Mouse (Mus musculus): ENCODE data around the gene Sla2. TPM values are rescaled to one million over a fixed set of nuclear protein-coding genes. Genes with fewer than 3 reads are reported as not detected.
"Not testable (repeated sequence)": the region's sequence is repeated elsewhere in the genome, so short reads cannot be mapped to it uniquely, and the experiment has no call there.

The Sla2 gene
- polyA plus RNA-seq (2015; fragmentation: Nextera tagmentation; extraction: Ambion mirVana), result 0.15 and 0.27 TPM in 2 replicates

DNA sequence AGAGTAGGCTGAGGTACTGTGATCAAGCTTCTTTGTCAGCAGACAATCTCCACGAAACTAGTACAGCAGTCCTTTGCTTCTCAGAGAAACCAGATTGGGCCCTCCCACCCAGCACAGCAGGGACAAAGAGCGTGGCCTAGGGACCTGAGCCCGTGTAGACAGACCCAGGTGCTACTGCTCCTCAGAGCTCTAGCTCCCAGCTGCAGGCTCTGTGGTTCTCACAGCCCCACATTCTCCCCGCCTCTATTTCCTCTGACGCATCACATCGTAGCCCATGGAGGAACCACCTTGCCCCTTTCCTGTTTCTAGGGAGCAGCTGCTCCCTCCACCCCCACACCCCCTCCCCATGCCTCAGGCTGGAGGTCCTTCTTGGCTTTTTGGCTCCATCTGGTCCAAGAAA is at the start of gene Sla2:
TSS of gene Sla2 (minus strand) at position 176 of the 400 bp plus-strand sequence.
- H3K27ac ChIP-seq, result no peak within 1 kb of the TSS
- H3K36me3 ChIP-seq, result no peaks in the 10 kb centered on the region
- no peak for ATAC-seq
- H3K9me3 ChIP-seq, result no peaks in the 10 kb centered on the region
- H3K4me1 ChIP-seq (replicated peaks), result peaks cover 3% of the 10 kb centered on the region
- H3K4me2 ChIP-seq (replicated peaks), result no peak within 1 kb of the TSS
- H3K4me3 ChIP-seq (replicated peaks), result no peak within 1 kb of the TSS
- H3K9ac ChIP-seq (replicated peaks), result no peak within 1 kb of the TSS
- no peaks in the 10 kb centered on the region for H3K27me3 ChIP-seq
- WGBS, result 75% methylated on average over 6 of the region's 6 CpGs

DNA sequence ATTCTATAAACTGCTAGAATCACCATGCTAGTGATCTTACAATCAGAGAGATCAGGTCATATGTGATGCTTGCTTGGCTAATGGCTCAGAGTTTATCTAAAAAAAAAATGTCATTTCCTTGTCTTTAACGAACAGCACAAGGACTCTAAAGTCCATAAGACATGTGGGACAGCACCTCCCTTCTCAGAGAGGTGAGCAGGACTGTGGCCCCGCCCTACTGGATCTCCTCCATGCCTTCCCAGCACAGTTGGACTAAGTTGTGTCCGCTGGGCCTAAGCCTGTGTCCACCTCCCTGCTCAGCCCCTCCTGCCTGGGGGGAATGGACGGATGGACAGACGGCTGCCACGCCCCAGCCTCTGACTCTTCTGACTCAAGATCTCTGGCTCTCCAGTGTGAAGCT is 48.0 kb upstream of the Sla2 start:
- Histone ChIP-seq H3K27me3 (no peaks in the 10 kb centered on the region), H3K4me3 (replicated peaks) (no peak overlapping the region), H3K27ac (no peak overlapping the region), H3K9ac (replicated peaks) (no peak overlapping the region), H3K36me3 (peaks cover 40% of the 10 kb centered on the region), H3K4me2 (replicated peaks) (no peak overlapping the region), H3K9me3 (no peaks in the 10 kb centered on the region), H3K4me1 (replicated peaks) (no peaks in the 10 kb centered on the region)
- no peak for ATAC-seq
- 84% methylated on average over 6 of the region's 6 CpGs for WGBS

DNA sequence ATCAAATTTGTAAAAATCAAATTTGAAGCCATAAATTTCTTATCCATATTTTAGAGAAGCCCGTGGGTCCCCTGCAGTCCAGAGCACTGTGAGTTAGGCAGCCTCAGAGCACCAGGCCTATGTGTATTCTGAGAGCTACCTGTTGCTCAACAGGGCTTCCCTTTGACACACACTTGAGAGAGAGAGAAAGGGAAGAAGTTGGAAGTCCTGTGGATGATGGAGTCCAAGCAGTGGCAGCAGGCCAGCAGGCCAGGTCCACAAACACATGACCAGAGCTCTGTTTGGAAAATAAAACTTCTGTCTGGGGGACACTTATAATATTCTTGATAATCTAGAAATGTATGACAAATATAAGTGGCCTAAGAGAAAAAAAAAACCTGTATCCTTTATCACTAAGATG is 46.4 kb upstream of the Sla2 start:
- ATAC-seq, result no peak
- Histone ChIP-seq H3K4me2 (replicated peaks) (no peak overlapping the region), H3K4me1 (replicated peaks) (no peaks in the 10 kb centered on the region), H3K9me3 (no peaks in the 10 kb centered on the region), H3K9ac (replicated peaks) (no peak overlapping the region), H3K27ac (no peak overlapping the region), H3K36me3 (peaks cover 48% of the 10 kb centered on the region), H3K27me3 (no peaks in the 10 kb centered on the region), H3K4me3 (replicated peaks) (no peak overlapping the region)
- WGBS, result 84% methylated on average over 1 of the region's 1 CpGs

DNA sequence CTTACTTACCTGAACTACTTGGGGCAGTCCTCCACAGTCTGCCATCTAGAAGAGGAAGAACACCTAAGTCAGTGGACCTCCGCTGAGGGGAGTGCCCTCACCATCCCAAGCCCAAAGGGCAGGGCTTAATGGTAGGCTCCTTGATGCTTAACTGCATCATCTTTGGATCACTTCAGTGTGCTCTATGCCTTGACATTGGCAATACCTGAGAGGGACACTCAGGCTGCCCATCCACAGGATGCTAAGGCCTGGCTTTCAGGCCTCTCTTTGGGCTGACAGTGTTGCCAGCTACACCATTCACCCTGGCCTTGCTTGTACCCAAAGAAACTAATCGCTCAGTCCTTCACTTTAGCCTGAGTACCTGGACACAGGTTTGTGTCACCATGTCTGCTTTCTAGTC is 44.4 kb upstream of the Sla2 start:
- H3K27me3 ChIP-seq, result no peaks in the 10 kb centered on the region
- H3K9me3 ChIP-seq, result no peaks in the 10 kb centered on the region
- no peak overlapping the region for H3K27ac ChIP-seq
- no peak overlapping the region for H3K9ac ChIP-seq (replicated peaks)
- peaks cover under 1% of the 10 kb centered on the region; the same call in 1 of the 2 replicates for H3K4me1 ChIP-seq (replicated peaks)
- 91% methylated on average over 2 of the region's 2 CpGs for WGBS
- no peak overlapping the region for H3K4me3 ChIP-seq (replicated peaks)
- ATAC-seq, result no peak
- H3K4me2 ChIP-seq (replicated peaks), result no peak overlapping the region
- peaks cover 50% of the 10 kb centered on the region for H3K36me3 ChIP-seq

DNA sequence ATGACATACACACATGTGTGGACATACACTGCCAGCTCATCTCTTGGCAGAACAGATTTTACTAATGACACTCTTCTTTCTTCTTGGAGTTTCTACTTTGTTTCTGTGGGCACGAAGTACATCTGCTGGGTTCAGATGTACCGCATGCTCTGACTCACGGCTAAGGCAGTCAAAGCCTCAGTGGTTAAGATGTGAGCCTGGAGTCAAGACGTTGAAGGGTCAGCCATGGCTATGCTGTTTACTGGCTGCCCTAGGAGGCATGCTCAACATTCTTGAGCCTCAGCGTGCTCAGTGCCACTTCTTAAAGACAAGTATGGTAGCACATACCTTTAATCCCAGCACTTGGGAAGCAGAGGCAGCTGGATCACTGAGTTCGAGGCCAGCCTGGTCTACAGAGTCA is 43.6 kb upstream of the Sla2 start:
- no peak overlapping the region for H3K4me3 ChIP-seq (replicated peaks)
- H3K4me2 ChIP-seq (replicated peaks), result no peak overlapping the region
- 90% methylated on average over 6 of the region's 6 CpGs for WGBS
- no peaks in the 10 kb centered on the region for H3K9me3 ChIP-seq
- no peak overlapping the region for H3K27ac ChIP-seq
- no peak overlapping the region for H3K9ac ChIP-seq (replicated peaks)
- peaks cover 51% of the 10 kb centered on the region for H3K36me3 ChIP-seq
- H3K4me1 ChIP-seq (replicated peaks), result peaks cover 4% of the 10 kb centered on the region; the same call in 1 of the 2 replicates
- H3K27me3 ChIP-seq, result no peaks in the 10 kb centered on the region
- no peak for ATAC-seq

DNA sequence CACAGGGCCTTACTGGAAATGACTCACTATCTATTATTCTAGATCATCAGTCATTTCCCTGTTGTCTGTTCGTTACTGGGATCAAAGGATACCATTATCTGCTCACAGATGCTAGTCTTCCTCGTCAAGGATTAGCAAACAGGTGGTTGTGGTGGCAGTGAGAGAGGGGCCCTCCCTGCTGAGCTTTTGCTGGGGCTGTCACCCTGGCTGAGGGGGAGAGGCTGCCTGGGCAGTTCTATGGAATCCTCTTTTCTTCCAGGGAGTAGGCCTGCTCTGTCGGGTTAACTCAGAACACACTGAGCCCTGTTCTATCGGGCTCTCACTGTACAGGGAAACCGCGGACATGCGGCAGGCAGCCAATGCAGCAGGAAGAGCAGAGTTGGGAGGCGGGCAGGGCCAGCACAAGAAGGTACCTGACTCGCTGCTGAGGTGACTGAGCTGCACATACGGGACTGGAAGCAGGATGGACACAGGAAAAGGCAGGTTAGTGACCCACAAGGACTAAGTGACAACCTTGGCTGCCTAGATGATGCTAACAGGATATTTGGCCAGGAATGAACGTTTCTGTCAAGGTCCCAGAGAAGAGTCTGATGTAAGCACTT is 42.6 kb upstream of the Sla2 start:
- WGBS, result 64% methylated on average over 11 of the region's 11 CpGs
- Histone ChIP-seq H3K36me3 (peaks cover 47% of the 10 kb centered on the region), H3K4me2 (replicated peaks) (no peak overlapping the region), H3K4me1 (replicated peaks) (peaks cover 4% of the 10 kb centered on the region; the same call in 1 of the 2 replicates), H3K9ac (replicated peaks) (no peak overlapping the region), H3K4me3 (replicated peaks) (no peak overlapping the region), H3K9me3 (no peaks in the 10 kb centered on the region), H3K27me3 (no peaks in the 10 kb centered on the region), H3K27ac (no peak overlapping the region)
- no peak for ATAC-seq

DNA sequence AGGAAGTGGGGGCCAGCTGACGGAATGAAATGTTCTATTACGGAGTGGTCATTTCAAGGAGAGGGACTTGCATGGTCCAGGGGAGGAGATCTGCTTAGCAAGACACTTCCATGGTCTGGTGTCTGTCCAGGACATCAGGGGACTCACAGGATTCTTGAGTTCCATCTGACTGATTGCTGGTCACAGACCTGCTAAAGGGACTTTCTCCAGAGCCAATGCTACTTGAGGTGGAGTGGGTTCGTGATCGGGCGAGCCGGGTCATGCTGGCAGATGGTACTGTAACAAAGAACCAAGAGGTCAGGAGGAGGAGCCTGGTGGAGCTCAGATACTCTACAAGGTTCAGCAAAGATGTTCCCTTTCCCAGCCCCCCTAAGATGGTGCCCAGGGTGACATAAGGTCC is 41.6 kb upstream of the Sla2 start:
- Histone ChIP-seq H3K4me3 (replicated peaks) (no peak overlapping the region), H3K9me3 (no peaks in the 10 kb centered on the region), H3K36me3 (peaks cover 47% of the 10 kb centered on the region), H3K27ac (no peak overlapping the region), H3K4me2 (replicated peaks) (no peak overlapping the region), H3K27me3 (no peaks in the 10 kb centered on the region), H3K4me1 (replicated peaks) (peaks cover 4% of the 10 kb centered on the region; the same call in 1 of the 2 replicates), H3K9ac (replicated peaks) (no peak overlapping the region)
- 97% methylated on average over 6 of the region's 6 CpGs for WGBS
- ATAC-seq, result no peak

DNA sequence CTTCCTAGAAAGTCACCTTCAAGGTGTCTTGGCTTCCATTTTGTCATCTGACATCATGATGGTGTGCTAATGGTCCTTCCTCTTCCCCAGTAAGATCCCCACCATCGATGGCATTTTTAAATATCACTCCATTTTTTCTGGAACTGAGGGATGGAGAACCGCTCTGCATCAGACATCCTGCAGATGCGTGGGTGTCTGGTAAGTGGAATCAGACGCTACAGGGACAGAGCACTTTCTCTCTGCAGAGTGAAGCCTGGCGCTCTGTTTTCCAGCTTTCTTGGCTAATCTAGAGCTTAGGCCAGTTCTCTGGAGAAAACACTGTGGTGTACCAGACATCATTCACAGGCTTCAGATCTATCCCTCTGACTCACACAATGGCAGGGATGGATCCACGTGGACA is 40.7 kb upstream of the Sla2 start:
- H3K4me3 ChIP-seq (replicated peaks), result no peak overlapping the region
- peaks cover 47% of the 10 kb centered on the region for H3K36me3 ChIP-seq
- no peak overlapping the region for H3K27ac ChIP-seq
- H3K9ac ChIP-seq (replicated peaks), result no peak overlapping the region
- no peak overlapping the region for H3K4me2 ChIP-seq (replicated peaks)
- H3K4me1 ChIP-seq (replicated peaks), result peaks cover 4% of the 10 kb centered on the region; the same call in 1 of the 2 replicates
- no peaks in the 10 kb centered on the region for H3K27me3 ChIP-seq
- no peak for ATAC-seq
- no peaks in the 10 kb centered on the region for H3K9me3 ChIP-seq
- 91% methylated on average over 6 of the region's 6 CpGs for WGBS

DNA sequence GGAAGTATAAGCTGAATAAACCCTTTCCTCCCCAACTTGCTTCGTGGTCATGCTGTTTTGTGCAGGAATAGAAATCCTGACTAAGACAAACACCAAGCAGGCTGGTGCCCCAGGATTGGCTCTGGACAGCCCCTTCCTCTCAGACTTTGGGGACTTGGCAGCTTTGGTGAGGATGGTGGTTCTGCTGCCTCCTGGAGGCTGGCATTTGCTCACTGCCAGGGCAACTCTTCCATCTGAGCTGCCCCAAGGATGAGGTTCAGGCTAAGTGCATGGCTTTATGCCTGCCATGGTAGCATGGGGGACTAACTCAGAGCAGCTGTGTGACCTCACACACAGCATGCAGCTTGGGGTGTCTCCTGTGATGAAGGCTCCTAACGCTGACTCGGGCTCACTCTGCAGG is 38.6 kb upstream of the Sla2 start:
- not testable (repeated sequence) for H3K9me3 ChIP-seq; H3K4me1 ChIP-seq (replicated peaks); H3K9ac ChIP-seq (replicated peaks); H3K27ac ChIP-seq; H3K27me3 ChIP-seq; ATAC-seq; H3K4me3 ChIP-seq (replicated peaks); H3K4me2 ChIP-seq (replicated peaks)
- whole genome bisulfite sequencing, result 92% methylated on average over 3 of the region's 3 CpGs
- peaks cover 36% of the 10 kb centered on the region for H3K36me3 ChIP-seq

DNA sequence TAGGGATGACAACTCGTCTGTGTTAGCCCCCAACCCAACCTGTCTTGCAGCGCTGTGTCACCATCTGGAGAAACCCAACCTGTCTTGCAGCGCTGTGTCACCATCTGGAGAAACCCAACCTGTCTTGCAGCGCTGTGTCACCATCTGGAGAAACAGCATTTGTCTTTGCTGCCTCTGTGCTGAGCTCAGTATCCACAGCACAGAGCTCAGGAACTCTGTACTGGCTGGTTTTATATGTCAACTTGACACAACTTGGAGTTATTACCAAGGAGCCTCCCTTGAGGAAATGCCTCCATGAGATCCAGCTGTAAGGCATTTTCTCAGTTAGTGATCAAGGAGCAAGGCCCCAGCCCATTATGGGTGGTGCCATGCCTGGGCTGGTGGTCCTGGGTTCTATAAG is 38.1 kb upstream of the Sla2 start:
- H3K4me3 ChIP-seq (replicated peaks), result not testable (repeated sequence)
- 93% methylated on average over 4 of the region's 4 CpGs for WGBS

DNA sequence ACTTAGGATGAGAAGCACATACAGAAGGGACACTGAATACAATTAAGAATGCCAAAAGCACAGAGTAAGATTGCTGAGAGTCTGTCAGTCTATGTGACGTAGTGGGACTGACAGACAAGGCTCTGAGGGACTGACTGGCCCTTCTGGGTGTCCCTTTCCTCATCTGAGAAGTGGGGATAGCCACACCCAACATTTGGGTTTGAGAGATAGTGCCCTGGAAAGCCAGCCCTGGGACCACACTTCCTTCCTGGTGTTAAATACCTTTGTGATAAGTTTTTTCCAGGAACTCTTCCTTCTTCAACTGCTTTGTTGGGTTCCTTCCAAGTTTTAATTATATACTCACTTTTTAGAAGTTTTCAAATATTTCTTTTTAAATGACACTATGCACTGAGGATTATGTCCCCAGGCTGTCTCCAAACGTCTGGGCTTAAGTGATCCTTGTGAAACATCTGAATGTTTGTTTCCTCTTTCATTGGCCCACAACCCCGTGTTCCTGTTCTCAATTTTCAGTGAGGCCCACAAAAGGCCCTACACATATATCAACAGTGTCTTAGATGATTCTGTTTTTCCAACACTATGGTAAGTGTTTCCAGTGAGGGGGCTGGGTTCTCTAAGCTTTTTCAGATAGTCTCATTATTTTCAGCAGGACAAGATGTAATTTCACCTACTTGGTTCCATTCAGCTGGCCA is 37.4 kb upstream of the Sla2 start:
- Histone ChIP-seq H3K4me1 (replicated peaks) (peaks cover 4% of the 10 kb centered on the region; the same call in 1 of the 2 replicates), H3K27ac (no peak overlapping the region), H3K36me3 (peaks cover 25% of the 10 kb centered on the region), H3K9ac (replicated peaks) (no peak overlapping the region), H3K4me3 (replicated peaks) (no peak overlapping the region), H3K27me3 (no peaks in the 10 kb centered on the region), H3K4me2 (replicated peaks) (no peak overlapping the region), H3K9me3 (no peaks in the 10 kb centered on the region)
- 71% methylated on average over 3 of the region's 3 CpGs for WGBS
- ATAC-seq, result no peak

More for the DNA sequence above, 38.1 kb upstream of the Sla2 start:
- H3K27ac ChIP-seq; H3K4me1 ChIP-seq (replicated peaks); H3K27me3 ChIP-seq; H3K9ac ChIP-seq (replicated peaks); H3K4me2 ChIP-seq (replicated peaks); ATAC-seq; H3K9me3 ChIP-seq: not testable (repeated sequence)
- peaks cover 31% of the 10 kb centered on the region for H3K36me3 ChIP-seq

DNA sequence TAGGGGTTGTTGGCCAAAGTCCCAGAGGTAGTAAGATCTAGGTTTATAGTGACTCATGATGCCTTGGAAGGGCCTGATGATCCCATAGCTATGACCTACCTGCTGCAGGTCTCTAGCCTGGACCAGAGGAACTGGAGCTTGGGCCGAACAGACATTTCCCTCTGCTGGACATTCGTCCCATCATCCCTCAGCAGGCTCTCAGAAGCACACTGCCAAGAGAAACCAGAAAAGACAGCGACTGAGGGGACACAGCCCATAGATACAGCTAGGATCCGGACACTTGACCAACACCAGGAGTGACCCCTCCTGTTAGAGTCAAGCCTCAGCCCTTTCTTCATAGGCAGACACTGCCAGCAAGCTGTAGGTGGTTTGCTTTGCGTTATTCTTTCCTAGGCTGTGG is 36.1 kb upstream of the Sla2 start:
- Histone ChIP-seq H3K36me3 (peaks cover 18% of the 10 kb centered on the region; the same call in 1 of the 2 replicates), H3K27me3 (no peaks in the 10 kb centered on the region), H3K9me3 (no peaks in the 10 kb centered on the region), H3K4me2 (replicated peaks) (no peak overlapping the region), H3K4me3 (replicated peaks) (no peak overlapping the region), H3K27ac (no peak overlapping the region), H3K9ac (replicated peaks) (no peak overlapping the region), H3K4me1 (replicated peaks) (peaks cover 4% of the 10 kb centered on the region; the same call in 1 of the 2 replicates)
- 85% methylated on average over 5 of the region's 5 CpGs for WGBS
- ATAC-seq, result no peak

All from midbrain, embryonic 13.5 days (tissue).